Mouse (Mus musculus) cortical plate, adult 2 months (tissue): ENCODE results near the gene Igdcc4.

Experiments used
- CTCF ChIP-seq: fragments of 200-500 bp; IDR thresholded peaks from 2 replicates; pipeline ENCODE4 v1.5.1; 2011; ENCODE audit warnings: mild to moderate bottlenecking, control low read depth, low read length; ENCODE audit not compliant: insufficient read depth; ENCODE audit errors: extremely low read depth
- POLR2A ChIP-seq: fragments of 200-500 bp; IDR thresholded peaks from 2 replicates; pipeline ENCODE4 v1.6.1; 2011; ENCODE audit warnings: mild to moderate bottlenecking, low read length, control low read depth; ENCODE audit not compliant: insufficient read depth; ENCODE audit errors: extremely low read depth

GRCm38 (mm10) chr9:65070587-65070986, 30.7 kb upstream of the Igdcc4 start:
- TF ChIP-seq CTCF (no peak), POLR2A (no peak)
